Mouse (Mus musculus) lung, postnatal 0 days (tissue): ENCODE measurements around the gene Rp9. TPM values are rescaled to one million over a fixed set of nuclear protein-coding genes. Genes with fewer than 3 reads are reported as not detected.
A peak's percentile ranks its signal among the peaks of the same experiment; 100 is the strongest.

ENCODE experiments used
- ATAC-seq: fragments of 200-750 bp; cut with Nextera tagmentation; 2 replicates; pipeline ENCODE4 v1.8.0; 2017; ENCODE audit warnings: moderate library complexity
- DNase-seq: peaks from one replicate; pipeline ENCODE4 v3.0.0-alpha.2; 2016; ENCODE audit warnings: low spot score
- H3K27ac ChIP-seq: fragments of 300-500 bp; sonication (generic); 2 replicates; pipeline ENCODE4 v1.5.1; 2014; ENCODE audit warnings: antibody characterized with exemption, mild to moderate bottlenecking, low read length, mixed read lengths
- H3K27me3 ChIP-seq: fragments of 300-500 bp; sonication (generic); replicated peaks from 2 replicates; pipeline ENCODE4 v1.6.1; 2014; ENCODE audit warnings: low read length, mixed read lengths; ENCODE audit not compliant: insufficient read depth
- H3K36me3 ChIP-seq: fragments of 300-500 bp; sonication (generic); 2 replicates; pipeline ENCODE4 v1.6.1; 2014; ENCODE audit warnings: low read length, mixed read lengths; ENCODE audit not compliant: insufficient read depth
- H3K4me1 ChIP-seq: fragments of 300-500 bp; sonication (generic); 2 replicates; pipeline ENCODE4 v1.6.1; 2014; ENCODE audit warnings: antibody characterized with exemption, low read depth, low read length, mixed read lengths; ENCODE audit not compliant: insufficient read depth
- H3K4me2 ChIP-seq: fragments of 300-500 bp; sonication (generic); replicated peaks from 2 replicates; pipeline ENCODE4 v1.6.1; 2014; ENCODE audit warnings: low read depth, mild to moderate bottlenecking, low read length, moderate library complexity, mixed read lengths
- H3K4me3 ChIP-seq: fragments of 300-500 bp; sonication (generic); 2 replicates; pipeline ENCODE4 v1.5.1; 2014; ENCODE audit warnings: low read depth, low read length
- H3K9ac ChIP-seq: fragments of 300-500 bp; sonication (generic); replicated peaks from 2 replicates; pipeline ENCODE4 v1.6.1; 2014; ENCODE audit warnings: low read depth, mild to moderate bottlenecking
- H3K9me3 ChIP-seq: fragments of 300-500 bp; sonication (generic); 2 replicates; pipeline ENCODE4 v1.6.1; 2016; ENCODE audit warnings: low read length, mixed read lengths
- CTCF ChIP-seq: IDR thresholded peaks from 2 replicates; pipeline ENCODE4 v1.5.1; 2016; ENCODE audit warnings: antibody characterized with exemption, mild to moderate bottlenecking
- EP300 ChIP-seq: IDR thresholded peaks from 2 replicates; pipeline ENCODE4 v1.6.1; 2016; ENCODE audit warnings: antibody characterized with exemption, mild to moderate bottlenecking, control low read depth
- WGBS: fragments of 180-500 bp; shearing (Covaris S2); extraction: QIAGEN DNeasy Blood & Tissue Kit; methylation state at CpG from one replicate; pipeline ENCODE4 v1.1.7; 2014; 5-methylcytosine and 5-hydroxymethylcytosine counted together
- polyA plus RNA-seq: library from polyadenylated mRNA; unstranded; fragments of >200 nt; fragmentation: Nextera tagmentation; extraction: Ambion mirVana; gene quantifications from 2 replicates; pipeline ENCODE4 v1.2.1, GENCODE M21; 2015

The Rp9 gene
- polyA plus RNA-seq, 1 experiment from 2014 or later: 68.1 TPM

GRCm38 (mm10) chr9:22453501-22453924, 16.0 kb downstream of the Rp9 start:
- Histone ChIP-seq H3K9me3 (no peaks in the 10 kb centered on the region), H3K27ac (no peak overlapping the region), H3K4me2 (no peak overlapping the region), H3K36me3 (peaks cover 68% of the 10 kb centered on the region), H3K4me3 (no peak overlapping the region), H3K4me1 (no peaks in the 10 kb centered on the region), H3K9ac (no peak overlapping the region), H3K27me3 (no peaks in the 10 kb centered on the region)
- ATAC-seq (no peak), DNase-seq (no peak)
- TF ChIP-seq EP300 (no peak), CTCF (no peak)
- WGBS: 81% methylated on average over 10 of the region's 10 CpGs

- Histone ChIP-seq H3K9me3 (no peaks in the 10 kb centered on the region), H3K4me3 (no peak overlapping the region), H3K4me2 (no peak overlapping the region), H3K27ac (no peak overlapping the region), H3K36me3 (peaks cover 75% of the 10 kb centered on the region), H3K27me3 (no peaks in the 10 kb centered on the region), H3K9ac (no peak overlapping the region), H3K4me1 (no peaks in the 10 kb centered on the region)
- TF ChIP-seq CTCF: no peak
- no peak for TF ChIP-seq EP300
- ATAC-seq: no peak
- WGBS: 89% methylated on average over 10 of the region's 10 CpGs
- no peak for DNase-seq
Measured at GRCm38 (mm10) chr9:22452697-22453096, 16.8 kb downstream of the Rp9 start.

- no peak overlapping the region for H3K27ac ChIP-seq
- TF ChIP-seq EP300 (no peak), CTCF (no peak)
- peaks cover 62% of the 10 kb centered on the region for H3K36me3 ChIP-seq
- no peak for DNase-seq
- H3K9ac ChIP-seq: no peak overlapping the region
- H3K9me3 ChIP-seq: no peaks in the 10 kb centered on the region
- WGBS: 94% methylated on average over 6 of the region's 6 CpGs
- H3K27me3 ChIP-seq: no peaks in the 10 kb centered on the region
- no peaks in the 10 kb centered on the region for H3K4me1 ChIP-seq
- H3K4me2 ChIP-seq: no peak overlapping the region
- H3K4me3 ChIP-seq: no peak overlapping the region
- no peak for ATAC-seq
Measured at GRCm38 (mm10) chr9:22449209-22449608, 20.3 kb downstream of the Rp9 start.

- 84% methylated on average over 13 of the region's 13 CpGs for WGBS
- DNase-seq (no peak), ATAC-seq (no peak)
- Histone ChIP-seq H3K9me3 (no peaks in the 10 kb centered on the region), H3K36me3 (peaks cover 55% of the 10 kb centered on the region), H3K27ac (no peak overlapping the region), H3K9ac (no peak overlapping the region), H3K4me2 (no peak overlapping the region), H3K27me3 (no peaks in the 10 kb centered on the region), H3K4me1 (no peaks in the 10 kb centered on the region), H3K4me3 (no peak overlapping the region)
- TF ChIP-seq CTCF (peak; percentile 33; the same call in 1 of the 2 replicates), EP300 (no peak)
Measured at GRCm38 (mm10) chr9:22448420-22448819, 21.1 kb downstream of the Rp9 start.

GRCm38 (mm10) chr9:22447213-22447612, 22.3 kb downstream of the Rp9 start:
- Histone ChIP-seq H3K4me2 (no peak overlapping the region), H3K27ac (no peak overlapping the region), H3K4me3 (no peak overlapping the region), H3K4me1 (no peaks in the 10 kb centered on the region), H3K36me3 (peaks cover 45% of the 10 kb centered on the region), H3K9ac (no peak overlapping the region), H3K27me3 (no peaks in the 10 kb centered on the region), H3K9me3 (no peaks in the 10 kb centered on the region)
- TF ChIP-seq EP300 (no peak), CTCF (no peak)
- peak; percentile 19 for DNase-seq
- WGBS: 70% methylated on average over 5 of the region's 5 CpGs
- no peak for ATAC-seq

- ATAC-seq (no peak), DNase-seq (no peak)
- Histone ChIP-seq H3K27me3 (no peaks in the 10 kb centered on the region), H3K27ac (no peak overlapping the region), H3K36me3 (peaks cover 31% of the 10 kb centered on the region; the same call in 1 of the 2 replicates), H3K9me3 (no peaks in the 10 kb centered on the region), H3K4me3 (no peak overlapping the region), H3K9ac (no peak overlapping the region), H3K4me1 (no peaks in the 10 kb centered on the region), H3K4me2 (no peak overlapping the region)
- TF ChIP-seq CTCF (no peak), EP300 (no peak)
- WGBS: 82% methylated on average over 1 of the region's 1 CpGs
Measured at GRCm38 (mm10) chr9:22445123-22445522, 24.4 kb downstream of the Rp9 start.

- Histone ChIP-seq H3K9ac (no peak overlapping the region), H3K27me3 (no peaks in the 10 kb centered on the region), H3K27ac (no peak overlapping the region), H3K9me3 (no peaks in the 10 kb centered on the region), H3K4me1 (no peaks in the 10 kb centered on the region), H3K4me2 (no peak overlapping the region), H3K4me3 (no peak overlapping the region), H3K36me3 (peaks cover 12% of the 10 kb centered on the region; the same call in 1 of the 2 replicates)
- WGBS: 75% methylated on average over 10 of the region's 10 CpGs
- DNase-seq: no peak
- peak; percentile 11; the same call in 1 of the 2 replicates for ATAC-seq
- TF ChIP-seq EP300: no peak
- no peak for TF ChIP-seq CTCF
Measured at GRCm38 (mm10) chr9:22443157-22443556, 26.4 kb downstream of the Rp9 start.
